Mouse (Mus musculus) heart, embryonic 12.5 days (tissue): ENCODE data around the gene Lmtk2. TPM values are rescaled to one million over a fixed set of nuclear protein-coding genes. Genes with fewer than 3 reads are reported as not detected.

ENCODE experiments used
- ATAC-seq: fragments of 200-750 bp; cut with Nextera tagmentation; 2 replicates; pipeline ENCODE4 v1.8.0; 2017; ENCODE audit warnings: moderate TSS enrichment, moderate library complexity; ENCODE audit not compliant: insufficient number of reproducible peaks, low FRiP score
- H3K27ac ChIP-seq: fragments of 300-500 bp; sonication (generic); 2 replicates; pipeline ENCODE4 v1.5.1; 2016; ENCODE audit warnings: mild to moderate bottlenecking, moderate library complexity; ENCODE audit not compliant: poor library complexity, severe bottlenecking
- H3K27me3 ChIP-seq: fragments of 300-500 bp; sonication (generic); replicated peaks from 2 replicates; pipeline ENCODE4 v1.6.1; 2016; ENCODE audit warnings: mild to moderate bottlenecking, moderate library complexity
- H3K36me3 ChIP-seq: fragments of 300-500 bp; sonication (generic); 2 replicates; pipeline ENCODE4 v1.6.1; 2016; ENCODE audit warnings: mild to moderate bottlenecking, moderate library complexity
- H3K4me1 ChIP-seq: fragments of 300-500 bp; sonication (generic); replicated peaks from 2 replicates; pipeline ENCODE4 v1.6.1; 2016; ENCODE audit warnings: mild to moderate bottlenecking
- H3K4me2 ChIP-seq: fragments of 300-500 bp; sonication (generic); 2 replicates; pipeline ENCODE4 v1.6.1; 2016; ENCODE audit warnings: mild to moderate bottlenecking, moderate library complexity
- H3K4me3 ChIP-seq: fragments of 300-500 bp; sonication (generic); 2 replicates; pipeline ENCODE4 v1.5.1; 2016; ENCODE audit warnings: mild to moderate bottlenecking
- H3K9ac ChIP-seq: fragments of 300-500 bp; sonication (generic); 2 replicates; pipeline ENCODE4 v1.6.1; 2016; ENCODE audit warnings: mild to moderate bottlenecking, moderate library complexity
- H3K9me3 ChIP-seq: fragments of 300-500 bp; sonication (generic); replicated peaks from 2 replicates; pipeline ENCODE4 v1.6.1; 2016; ENCODE audit warnings: mild to moderate bottlenecking, moderate library complexity
- WGBS: fragments of 180-500 bp; shearing (Covaris S2); methylation state at CpG from one replicate; pipeline ENCODE4 v1.1.7; 2016; 5-methylcytosine and 5-hydroxymethylcytosine counted together
- polyA plus RNA-seq: library from polyadenylated mRNA; unstranded; fragments of >200 nt; fragmentation: Nextera tagmentation; extraction: Ambion mirVana; gene quantifications from 2 replicates; pipeline ENCODE4 v1.2.1, GENCODE M21; 2016

Gene Lmtk2
- polyA plus RNA-seq, 1 experiment from 2014 or later, result 6.9 TPM

DNA sequence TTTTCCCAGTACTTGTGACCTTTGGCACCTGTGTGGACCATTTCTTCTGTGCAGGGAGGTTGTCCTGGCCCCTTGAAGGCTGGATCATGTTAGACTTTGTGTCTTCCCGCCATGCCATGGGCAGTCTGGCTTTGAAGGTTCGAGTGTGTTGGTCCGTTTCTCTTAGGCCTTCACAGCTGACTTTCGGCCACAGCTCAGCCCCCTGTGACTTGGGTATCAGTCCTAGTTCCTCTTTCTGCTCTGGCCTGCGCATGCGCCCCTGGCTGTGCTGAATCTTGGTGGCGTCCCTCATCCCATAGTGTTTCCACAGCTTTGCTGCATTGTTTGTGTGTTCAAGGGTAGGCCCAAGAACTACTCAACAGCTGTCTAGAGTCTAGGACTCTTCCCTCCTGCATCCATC, 81.0 kb downstream of the Lmtk2 start:
- Histone ChIP-seq H3K27ac (no peak overlapping the region), H3K4me2 (no peak overlapping the region), H3K36me3 (peaks cover 41% of the 10 kb centered on the region), H3K9ac (no peak overlapping the region), H3K27me3 (no peaks in the 10 kb centered on the region), H3K4me3 (no peak overlapping the region), H3K4me1 (peaks cover 20% of the 10 kb centered on the region), H3K9me3 (no peaks in the 10 kb centered on the region)
- ATAC-seq, result no peak
- WGBS, result 86% methylated on average over 7 of the region's 7 CpGs

DNA sequence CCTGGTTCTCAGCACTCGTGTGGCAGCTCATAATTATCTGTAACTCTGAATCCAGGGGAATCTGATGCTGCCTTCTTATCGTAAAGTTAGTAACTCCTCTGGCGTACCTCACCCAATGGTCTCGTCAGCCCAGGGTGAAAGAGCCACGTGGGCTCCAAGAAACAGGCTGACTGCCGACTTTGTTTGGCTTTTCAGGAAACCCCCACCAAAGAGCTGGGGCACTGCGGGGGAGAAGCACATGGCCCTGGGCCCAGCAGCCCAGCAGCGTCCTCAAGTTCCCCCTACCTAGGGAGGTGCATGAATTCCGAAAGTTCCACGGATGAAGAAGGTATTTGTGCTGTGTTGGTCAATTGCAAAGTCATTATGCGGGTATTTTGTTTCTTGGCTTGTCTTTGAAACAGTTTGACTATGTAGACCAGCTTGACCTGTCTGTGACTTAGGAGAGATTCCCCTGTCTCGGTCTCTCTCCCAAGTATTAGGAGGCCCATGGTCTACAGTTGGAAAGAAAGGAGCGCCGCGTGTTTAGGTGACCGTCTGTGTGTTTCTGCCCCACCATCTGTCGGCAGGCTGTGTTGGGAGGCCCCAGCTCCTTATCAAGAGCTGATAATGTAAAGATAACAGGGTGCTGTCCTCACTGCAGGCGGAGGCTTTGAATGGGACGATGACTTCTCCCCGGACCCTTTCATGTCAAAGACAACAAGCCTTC, 82.5 kb downstream of the Lmtk2 start:
- peaks cover 20% of the 10 kb centered on the region for H3K4me1 ChIP-seq
- WGBS, result 16% methylated on average over 20 of the region's 20 CpGs
- H3K4me3 ChIP-seq, result no peak overlapping the region
- H3K27ac ChIP-seq, result no peak overlapping the region
- no peaks in the 10 kb centered on the region for H3K27me3 ChIP-seq
- ATAC-seq, result no peak; the same call in 1 of the 2 replicates
- H3K36me3 ChIP-seq, result peaks cover 35% of the 10 kb centered on the region
- no peak overlapping the region for H3K9ac ChIP-seq
- H3K9me3 ChIP-seq, result no peaks in the 10 kb centered on the region
- H3K4me2 ChIP-seq, result peak overlapping the region; percentile 22

DNA sequence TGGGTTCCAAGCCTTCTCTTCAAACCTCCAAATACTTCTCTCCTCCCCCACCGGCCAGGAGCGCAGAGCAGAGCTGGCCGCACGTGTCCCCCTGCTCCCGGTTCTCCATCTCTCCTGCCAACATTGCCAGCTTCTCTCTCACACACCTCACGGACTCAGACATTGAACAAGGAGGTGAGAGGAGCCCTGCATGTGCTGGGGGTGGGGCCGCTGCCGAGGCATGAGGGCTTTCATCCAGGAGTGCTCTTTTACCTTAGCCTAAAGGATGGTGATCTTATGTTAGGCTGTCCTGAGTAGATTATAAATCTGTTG, 83.0 kb downstream of the Lmtk2 start:
- peaks cover 36% of the 10 kb centered on the region for H3K36me3 ChIP-seq
- H3K4me3 ChIP-seq, result no peak overlapping the region
- H3K9ac ChIP-seq, result no peak overlapping the region
- 15% methylated on average over 8 of the region's 8 CpGs for WGBS
- no peaks in the 10 kb centered on the region for H3K27me3 ChIP-seq
- ATAC-seq, result no peak
- peaks cover 20% of the 10 kb centered on the region for H3K4me1 ChIP-seq
- peak overlapping the region; percentile 22 for H3K4me2 ChIP-seq
- H3K9me3 ChIP-seq, result no peaks in the 10 kb centered on the region
- H3K27ac ChIP-seq, result no peak overlapping the region

DNA sequence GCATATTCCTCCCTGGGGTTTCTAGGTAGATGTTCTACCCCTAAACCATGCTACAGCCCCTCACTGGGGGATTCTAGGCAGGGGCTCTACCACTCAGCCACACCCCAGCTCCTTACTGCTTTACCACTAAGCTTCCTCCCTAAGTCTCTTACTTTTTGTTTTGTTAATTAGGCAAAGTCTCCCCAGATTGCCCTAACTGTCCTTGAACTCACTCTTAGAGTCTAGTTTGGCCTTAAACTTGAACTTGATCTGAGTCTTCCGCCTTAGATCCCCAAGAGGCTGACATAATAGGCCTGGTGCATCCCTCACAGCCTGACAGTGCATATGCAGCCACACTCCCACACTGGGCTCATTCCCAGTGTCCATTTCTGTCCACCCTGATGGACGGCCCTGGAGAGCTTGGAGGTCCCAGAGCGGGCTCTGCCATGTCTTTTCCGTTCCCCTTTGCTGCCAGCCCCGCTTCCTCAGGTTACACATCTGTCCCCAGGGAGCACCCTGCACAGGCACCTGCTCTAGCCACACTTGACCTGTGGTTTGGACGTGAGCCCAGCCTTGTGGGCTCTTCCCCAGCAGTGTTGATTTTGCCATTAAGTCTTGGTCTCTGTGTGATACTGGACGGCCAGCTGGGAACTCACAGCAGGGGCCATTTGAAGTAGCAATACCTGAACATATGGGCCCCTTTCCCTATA, 83.6 kb downstream of the Lmtk2 start:
- Histone ChIP-seq H3K9me3 (no peaks in the 10 kb centered on the region), H3K27me3 (no peaks in the 10 kb centered on the region), H3K4me2 (no peak overlapping the region), H3K36me3 (peaks cover 38% of the 10 kb centered on the region), H3K4me1 (peaks cover 22% of the 10 kb centered on the region), H3K4me3 (no peak overlapping the region), H3K27ac (no peak overlapping the region), H3K9ac (no peak overlapping the region)
- WGBS, result 80% methylated on average over 7 of the region's 7 CpGs
- ATAC-seq, result no peak

DNA sequence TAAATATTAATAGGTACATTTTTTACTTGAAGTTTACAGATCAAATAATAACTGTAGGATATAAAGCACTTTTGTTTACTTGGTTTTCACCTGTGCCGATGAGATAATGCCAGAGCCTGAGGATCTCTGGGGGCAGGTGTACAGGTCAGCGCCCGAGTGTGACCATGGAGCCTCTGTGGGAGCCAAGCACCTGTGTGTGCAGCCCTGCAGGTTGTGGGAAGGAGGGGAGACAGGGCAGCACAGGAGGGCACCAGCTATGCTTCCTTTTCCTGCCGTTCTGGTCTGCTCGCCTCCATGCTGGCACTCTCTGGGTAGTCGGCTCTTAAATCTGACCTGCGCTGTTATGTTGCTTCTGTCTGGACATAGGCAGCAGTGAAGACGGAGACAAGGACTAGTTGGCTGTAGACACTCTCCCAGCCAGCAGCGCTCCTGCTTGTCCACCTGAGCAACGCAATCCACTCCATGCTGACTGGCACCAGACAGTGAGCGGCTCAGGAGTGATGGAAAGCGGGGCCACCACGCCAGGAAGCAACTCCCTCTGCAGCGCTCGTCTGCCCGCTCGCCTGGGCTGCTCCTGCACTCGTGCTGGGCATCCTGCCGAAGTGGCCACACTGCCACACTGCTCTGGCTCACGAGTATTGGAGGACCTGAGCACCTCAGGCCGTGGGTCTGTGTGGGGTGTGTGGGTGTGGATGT, 84.3 kb downstream of the Lmtk2 start:
- H3K9me3 ChIP-seq, result no peaks in the 10 kb centered on the region
- 90% methylated on average over 21 of the region's 21 CpGs for WGBS
- H3K9ac ChIP-seq, result no peak overlapping the region
- no peak overlapping the region for H3K4me3 ChIP-seq
- no peak overlapping the region for H3K27ac ChIP-seq
- H3K27me3 ChIP-seq, result no peaks in the 10 kb centered on the region
- peaks cover 31% of the 10 kb centered on the region for H3K36me3 ChIP-seq
- no peak for ATAC-seq
- no peak overlapping the region for H3K4me2 ChIP-seq
- H3K4me1 ChIP-seq, result peaks cover 29% of the 10 kb centered on the region

DNA sequence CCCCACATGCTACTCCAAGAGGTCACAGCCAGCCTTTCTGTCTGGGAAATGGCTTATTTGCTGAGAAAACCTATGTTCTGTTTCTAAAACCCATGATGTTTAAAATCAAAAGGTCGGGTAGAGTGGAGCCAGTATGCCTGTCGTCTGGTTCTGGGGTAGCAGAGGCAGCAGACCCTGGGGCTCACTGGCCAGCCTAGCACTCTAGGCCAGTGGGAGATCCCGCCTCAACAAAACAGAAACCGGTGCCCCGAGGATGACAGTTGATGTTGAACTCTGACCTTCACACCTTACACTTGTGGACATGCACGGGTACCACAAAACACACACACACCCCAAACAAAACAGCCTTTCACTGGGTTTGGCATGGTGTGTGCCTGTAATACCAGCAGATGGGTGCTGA, 88.2 kb downstream of the Lmtk2 start:
- 84% methylated on average over 6 of the region's 6 CpGs for whole genome bisulfite sequencing
- H3K27ac ChIP-seq, result no peak overlapping the region
- ATAC-seq, result no peak

DNA sequence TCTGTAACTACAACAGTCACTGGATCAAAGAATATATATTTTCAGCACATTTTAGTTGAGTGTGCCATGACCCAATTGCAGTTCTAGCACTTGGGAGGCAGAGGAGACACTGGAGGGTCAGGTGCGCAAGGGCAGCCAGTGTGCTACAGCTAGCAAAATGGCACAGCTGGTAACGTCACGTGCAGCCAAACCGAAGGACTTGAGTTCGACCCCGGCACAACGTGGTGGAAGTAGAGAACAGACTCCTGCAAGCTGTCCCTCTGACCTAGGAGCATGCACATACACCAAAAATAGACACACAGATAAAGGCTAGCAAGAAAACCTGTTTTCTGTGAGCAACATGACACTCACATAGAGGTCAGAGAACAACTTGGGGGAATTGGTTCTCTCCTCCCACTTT, 89.1 kb downstream of the Lmtk2 start:
- Histone ChIP-seq H3K27me3 (no peaks in the 10 kb centered on the region), H3K27ac (no peak overlapping the region), H3K36me3 (peaks cover 23% of the 10 kb centered on the region), H3K4me2 (peak overlapping the region; percentile 72), H3K4me3 (no peak overlapping the region), H3K9me3 (no peaks in the 10 kb centered on the region), H3K9ac (no peak overlapping the region), H3K4me1 (peaks cover 33% of the 10 kb centered on the region)
- ATAC-seq, result no peak
- 45% methylated on average over 7 of the region's 7 CpGs for WGBS

More for the DNA sequence above, 88.2 kb downstream of the Lmtk2 start:
- no peaks in the 10 kb centered on the region for H3K27me3 ChIP-seq
- no peaks in the 10 kb centered on the region for H3K9me3 ChIP-seq
- peaks cover 32% of the 10 kb centered on the region for H3K4me1 ChIP-seq
- no peak overlapping the region for H3K9ac ChIP-seq
- peaks cover 24% of the 10 kb centered on the region for H3K36me3 ChIP-seq
- H3K4me2 ChIP-seq, result no peak overlapping the region
- no peak overlapping the region for H3K4me3 ChIP-seq

DNA sequence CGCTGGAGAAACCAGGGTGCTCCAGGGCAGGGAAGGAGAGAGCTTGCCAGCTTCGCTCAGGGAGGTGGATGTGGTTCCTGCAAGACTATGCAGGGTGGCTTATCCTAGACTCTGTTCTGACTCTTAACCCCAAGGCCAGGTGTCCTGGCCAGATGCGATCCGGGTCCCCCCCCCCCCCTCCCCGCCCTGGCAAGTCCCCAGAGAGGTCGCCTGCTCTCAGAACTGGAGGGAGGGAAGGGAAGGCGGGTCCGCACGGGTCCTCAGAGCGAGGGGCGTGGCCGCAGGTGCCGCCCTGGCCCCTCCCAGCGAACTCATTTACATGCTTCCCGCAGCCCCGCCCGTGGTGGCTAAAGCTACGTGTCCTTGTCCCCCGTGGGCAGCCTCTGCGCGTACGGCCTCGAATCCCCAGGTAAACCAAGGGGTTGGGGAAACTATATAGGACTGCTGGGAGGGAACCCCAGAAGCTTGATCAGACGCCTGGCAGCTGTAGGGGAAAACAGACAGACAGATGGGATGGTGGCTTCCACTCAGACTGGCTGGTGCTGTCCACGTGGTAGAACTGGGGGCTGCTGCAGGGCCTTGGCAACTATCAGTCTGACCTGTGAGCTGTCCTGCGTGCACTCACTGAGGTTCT, 89.8 kb downstream of the Lmtk2 start, which contains the start of gene Bhlha15:
Gene Bhlha15, plus strand, starts transcription at position 337 of the 634 bp plus-strand sequence.
- Histone ChIP-seq H3K4me3 (peak within 1 kb of the TSS; percentile 39), H3K36me3 (peaks cover 16% of the 10 kb centered on the region), H3K9me3 (no peaks in the 10 kb centered on the region), H3K9ac (peak within 1 kb of the TSS; percentile 57), H3K4me1 (peaks cover 33% of the 10 kb centered on the region), H3K27ac (no peak within 1 kb of the TSS), H3K4me2 (peak within 1 kb of the TSS; percentile 72), H3K27me3 (no peaks in the 10 kb centered on the region)
- peak; percentile 65; the same call in 1 of the 2 replicates for ATAC-seq
- WGBS, result 3% methylated on average over 22 of the region's 26 CpGs

DNA sequence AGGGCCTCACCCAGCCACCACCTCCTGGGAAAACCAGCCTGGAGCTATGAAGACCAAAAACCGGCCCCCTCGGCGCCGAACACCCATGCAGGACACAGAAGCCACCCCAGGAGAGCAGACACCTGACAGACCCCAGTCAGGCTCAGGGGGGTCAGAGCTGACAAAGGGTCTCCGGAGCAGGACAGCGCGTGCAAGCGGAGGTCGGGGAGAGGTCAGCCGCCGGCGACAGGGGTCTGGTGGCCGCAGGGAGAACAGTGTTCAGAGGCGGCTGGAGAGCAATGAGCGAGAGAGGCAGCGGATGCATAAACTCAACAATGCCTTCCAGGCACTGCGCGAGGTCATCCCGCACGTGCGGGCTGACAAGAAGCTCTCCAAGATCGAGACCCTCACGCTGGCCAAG, 90.8 kb downstream of the Lmtk2 start:
- Histone ChIP-seq H3K4me1 (peaks cover 33% of the 10 kb centered on the region), H3K27me3 (no peaks in the 10 kb centered on the region), H3K4me3 (no peak overlapping the region), H3K36me3 (peaks cover 10% of the 10 kb centered on the region), H3K27ac (no peak overlapping the region), H3K4me2 (peak overlapping the region; percentile 72), H3K9ac (peak overlapping the region; percentile 57), H3K9me3 (no peaks in the 10 kb centered on the region)
- 44% methylated on average over 23 of the region's 23 CpGs for WGBS
- no peak for ATAC-seq

DNA sequence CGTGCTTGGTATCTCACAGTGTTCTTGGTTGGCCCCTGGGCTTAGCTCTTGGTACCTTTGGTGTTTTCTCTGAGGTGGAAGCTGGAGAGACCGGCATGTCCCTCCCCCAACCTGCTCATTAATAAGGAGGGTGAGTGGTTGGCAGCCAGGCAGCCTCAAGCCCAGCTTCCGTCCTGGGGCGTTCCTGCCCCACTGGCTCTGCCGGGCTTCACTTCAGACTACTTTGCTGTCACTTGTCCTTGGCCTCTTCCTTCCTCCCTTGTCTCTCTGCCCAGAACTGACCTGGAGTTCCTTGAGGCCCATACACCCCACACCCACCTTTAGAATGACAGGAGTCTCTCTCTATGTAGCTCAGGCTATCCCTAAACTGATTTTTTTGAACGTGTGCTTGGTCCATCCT, 92.4 kb downstream of the Lmtk2 start:
- H3K27ac ChIP-seq, result no peak overlapping the region
- no peak overlapping the region for H3K9ac ChIP-seq
- H3K36me3 ChIP-seq, result peaks cover 9% of the 10 kb centered on the region; the same call in 1 of the 2 replicates
- H3K4me3 ChIP-seq, result no peak overlapping the region
- no peaks in the 10 kb centered on the region for H3K27me3 ChIP-seq
- ATAC-seq, result no peak
- 62% methylated on average over 6 of the region's 6 CpGs for WGBS
- H3K4me2 ChIP-seq, result no peak overlapping the region
- no peaks in the 10 kb centered on the region for H3K9me3 ChIP-seq
- peaks cover 33% of the 10 kb centered on the region for H3K4me1 ChIP-seq

DNA sequence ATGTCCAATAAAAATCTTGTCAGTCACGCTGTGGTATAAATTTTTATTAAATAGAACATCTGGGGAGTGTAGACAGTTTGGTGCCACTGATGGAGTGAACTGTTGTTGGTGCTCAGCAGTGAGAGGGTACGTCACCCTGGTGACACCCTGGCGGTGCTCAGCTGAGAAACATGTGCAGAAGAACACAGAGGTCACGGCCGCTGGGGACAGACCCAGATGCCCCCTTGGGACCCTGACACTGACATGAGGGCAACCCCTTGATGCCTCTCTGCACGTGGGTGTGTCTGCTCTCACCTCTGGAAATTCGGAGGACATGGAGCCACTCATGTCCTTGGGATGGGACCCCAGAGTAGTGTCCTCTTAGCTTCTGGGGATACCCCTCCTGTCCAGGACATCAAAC, 94.2 kb downstream of the Lmtk2 start:
- Histone ChIP-seq H3K4me2 (no peak overlapping the region), H3K36me3 (peaks cover 9% of the 10 kb centered on the region; the same call in 1 of the 2 replicates), H3K4me3 (no peak overlapping the region), H3K4me1 (peaks cover 25% of the 10 kb centered on the region), H3K9me3 (no peaks in the 10 kb centered on the region), H3K27me3 (no peaks in the 10 kb centered on the region), H3K9ac (no peak overlapping the region), H3K27ac (no peak overlapping the region)
- no peak for ATAC-seq
- WGBS, result 82% methylated on average over 7 of the region's 7 CpGs
